Mouse (Mus musculus) 3T3-L1 (cell line): ENCODE measurements around the gene Cypt4.
"Not testable (repeated sequence)": the region's sequence is repeated elsewhere in the genome, so short reads cannot be mapped to it uniquely, and the experiment has no call there.

Experiments
- DNase-seq: peaks from one replicate; pipeline ENCODE4 v3.0.0-alpha.2; 2015; ENCODE audit warnings: low read depth, low spot score

The Cypt4 gene

GRCm38 (mm10) chr9:24624896-24625295 is at the start of gene Cypt4:
Cypt4 (plus strand) TSS chr9:24625196.
- DNase-seq = no peak

GRCm38 (mm10) chr9:24637341-24637740 is 12.3 kb downstream of the Cypt4 start:
- not testable (repeated sequence) for DNase-seq
